Mouse (Mus musculus) Patski (cell line): ENCODE data around the gene Zmat3. TPM values are rescaled to one million over a fixed set of nuclear protein-coding genes. Genes with fewer than 3 reads are reported as not detected.

Experiments used
- ATAC-seq: fragments of 100-300 bp; one replicate; pipeline ENCODE4 v1.8.0; 2021
- CTCF ChIA-PET: fragments of 350-600 bp; sonication (Branson Sonifier 250); formaldehyde crosslinking; loops from one replicate; lab custom pipeline; 2022; ENCODE audit warnings: inconsistent platforms; lab: Charles Lee
- POLR2A ChIA-PET: fragments of 350-600 bp; sonication (Branson Sonifier 250); formaldehyde crosslinking; loops from one replicate; lab custom pipeline; 2022; ENCODE audit warnings: antibody characterized with exemption, inconsistent platforms; lab: Charles Lee
- DNase-seq: peaks from one replicate; pipeline ENCODE4 v3.0.0-alpha.2; 2011; ENCODE audit warnings: low read depth, low spot score
- H3K27me3 ChIP-seq: fragments of 371-371 bp; one replicate; pipeline ENCODE4 v1.5.1; 2021
- CTCF ChIP-seq: fragments of 100-300 bp; IDR thresholded peaks from one replicate; pipeline ENCODE4 v1.5.1; 2021
- in situ Hi-C: fragments of 300-500 bp; cut with MboI; formaldehyde crosslinking; loops from 3 replicates; pipeline ENCODE4 v1.11.1; 2018; ENCODE audit warnings: low pct_unique_long_range_greater_than_20kb, mixed read lengths
- polyA plus RNA-seq: library from polyadenylated mRNA; unstranded; gene quantifications from one replicate; pipeline ENCODE4 v1.2.3, GENCODE M21; 2021

Zmat3 gene
- polyA plus RNA-seq, 1 experiment from 2014 or later, result 23.8 TPM

DNA sequence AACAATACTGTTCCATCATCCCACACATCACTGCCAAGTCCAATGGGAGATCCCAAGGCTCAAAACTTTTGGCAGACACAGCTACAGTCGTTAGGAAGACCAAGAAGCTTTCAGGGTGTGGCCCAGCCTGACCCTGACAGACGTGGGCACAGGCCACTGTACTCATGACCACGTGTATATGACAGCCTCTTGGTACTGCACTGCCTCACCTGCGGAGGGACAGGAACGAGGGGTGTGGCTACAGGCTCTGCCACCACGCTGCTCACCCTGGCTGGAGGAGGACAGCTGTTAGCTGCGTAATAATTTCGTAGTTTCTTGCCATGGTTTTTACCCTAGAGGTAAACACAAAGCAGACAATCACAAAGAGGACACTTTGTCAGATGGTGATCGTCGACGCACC, 20.6 kb downstream of the Zmat3 start:
- no peak for TF ChIP-seq CTCF
- POLR2A ChIA-PET, result no interaction called here
- DNase-seq (no peak), ATAC-seq (no peak)
- H3K27me3 ChIP-seq, result no peaks in the 10 kb centered on the region
- CTCF ChIA-PET, result interaction anchor here (3.3 to 3.4 kb wide), 2 partner anchors 12 to 14 kb away, joined by 13 to 19 read pairs; no protein-coding TSS in a partner anchor
- in situ Hi-C loops, result loop anchor here (5.0 kb wide), 2 partner anchors 92 to 162 kb away; no protein-coding TSS in a partner anchor

DNA sequence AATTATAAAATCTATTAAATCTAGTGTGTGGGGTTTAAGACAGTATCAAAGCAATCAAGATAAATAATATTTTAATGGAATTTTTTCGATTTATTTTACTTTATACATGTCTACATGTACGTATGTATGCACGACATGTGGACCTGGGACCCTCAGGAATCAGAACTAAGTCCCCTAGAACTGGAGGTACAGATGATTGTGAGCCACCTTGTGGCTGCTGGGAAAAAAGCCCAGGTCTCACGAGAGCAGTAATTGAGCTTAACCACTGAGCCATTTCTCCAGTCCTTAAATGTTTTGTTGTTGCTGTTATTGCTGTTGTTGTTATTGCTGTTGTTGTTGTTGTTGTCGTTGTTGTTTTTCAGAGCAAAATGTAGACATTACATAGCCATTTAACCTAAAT, 21.0 kb downstream of the Zmat3 start:
- ATAC-seq, result no peak
- POLR2A ChIA-PET, result no interaction called here
- CTCF ChIA-PET, result interaction anchor here (3.3 to 3.4 kb wide), 2 partner anchors 11 to 15 kb away, joined by 13 to 19 read pairs; no protein-coding TSS in a partner anchor
- TF ChIP-seq CTCF, result no peak
- in situ Hi-C loops, result loop anchor here (5.0 kb wide), 2 partner anchors 92 to 162 kb away; no protein-coding TSS in a partner anchor
- H3K27me3 ChIP-seq, result no peaks in the 10 kb centered on the region
- no peak for DNase-seq

DNA sequence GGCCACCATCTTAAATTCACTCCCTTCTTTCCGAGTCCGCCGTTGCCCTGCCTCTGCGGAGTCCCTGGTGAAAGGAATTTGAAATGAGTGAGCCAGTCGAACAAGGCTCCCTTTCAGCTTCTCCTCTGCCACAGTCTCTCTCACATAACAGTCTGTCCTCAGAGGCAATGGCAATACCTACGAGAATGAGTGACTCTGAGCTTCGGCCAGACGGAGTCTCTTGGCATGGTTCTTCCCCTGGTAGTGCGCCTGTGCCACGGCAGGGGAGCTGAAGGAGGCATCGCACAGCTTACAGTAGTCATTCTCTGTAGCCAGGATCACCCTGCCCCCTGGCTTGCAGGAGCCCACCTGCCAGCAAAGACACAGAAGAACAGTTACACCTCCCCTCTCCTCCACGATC, 22.4 kb downstream of the Zmat3 start:
- H3K27me3 ChIP-seq, result no peaks in the 10 kb centered on the region
- CTCF ChIA-PET, result interaction anchor here (1.3 to 3.4 kb wide), 3 partner anchors 10 to 16 kb away, joined by 5 to 19 read pairs (median 13); no protein-coding TSS in a partner anchor
- POLR2A ChIA-PET, result no interaction called here
- no peak for DNase-seq
- in situ Hi-C loops, result no loop called here
- no peak for TF ChIP-seq CTCF
- ATAC-seq, result no peak

DNA sequence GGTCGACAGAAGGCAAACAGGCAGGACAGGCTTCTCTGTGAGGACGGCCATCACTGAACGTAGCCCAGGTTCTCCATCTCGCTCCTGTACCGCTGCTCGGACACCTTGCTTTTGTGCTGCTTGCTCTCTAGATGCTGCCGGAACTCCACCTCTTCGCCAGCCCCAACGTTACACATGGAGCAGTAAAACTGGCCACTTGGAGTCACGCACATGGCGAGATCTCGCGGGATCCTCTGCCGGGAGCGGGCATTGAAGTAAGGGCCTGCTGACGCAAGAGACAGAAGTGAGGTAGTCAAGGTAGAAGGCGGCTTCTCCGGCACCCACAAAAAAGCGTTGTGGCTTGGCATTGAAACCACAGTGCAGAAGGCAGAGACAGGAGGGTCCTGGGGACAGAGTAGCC, 24.4 kb downstream of the Zmat3 start:
- ATAC-seq (no peak), DNase-seq (no peak)
- POLR2A ChIA-PET, result no interaction called here
- in situ Hi-C loops, result no loop called here
- no peaks in the 10 kb centered on the region for H3K27me3 ChIP-seq
- no peak for TF ChIP-seq CTCF
- CTCF ChIA-PET, result no interaction called here

DNA sequence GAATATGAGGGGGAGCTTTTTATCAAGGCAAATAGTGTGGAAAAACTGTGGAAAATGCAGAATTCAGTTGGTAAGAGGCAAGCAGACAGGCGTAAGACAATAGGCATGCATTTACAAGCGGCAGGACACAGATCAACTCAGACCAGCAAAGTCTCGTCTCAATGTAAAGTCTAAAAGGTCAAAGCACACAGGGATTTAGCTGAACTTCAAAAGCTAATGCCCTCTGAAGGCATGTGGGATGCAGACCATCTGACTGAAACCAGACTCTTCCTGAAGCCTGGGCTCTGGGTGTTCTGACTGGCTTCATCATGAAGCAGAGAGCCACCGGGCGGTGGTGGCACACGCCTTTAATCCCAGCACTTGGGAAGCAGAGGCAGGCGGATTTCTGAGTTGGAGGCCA, 27.6 kb downstream of the Zmat3 start:
- in situ Hi-C loops, result no loop called here

DNA sequence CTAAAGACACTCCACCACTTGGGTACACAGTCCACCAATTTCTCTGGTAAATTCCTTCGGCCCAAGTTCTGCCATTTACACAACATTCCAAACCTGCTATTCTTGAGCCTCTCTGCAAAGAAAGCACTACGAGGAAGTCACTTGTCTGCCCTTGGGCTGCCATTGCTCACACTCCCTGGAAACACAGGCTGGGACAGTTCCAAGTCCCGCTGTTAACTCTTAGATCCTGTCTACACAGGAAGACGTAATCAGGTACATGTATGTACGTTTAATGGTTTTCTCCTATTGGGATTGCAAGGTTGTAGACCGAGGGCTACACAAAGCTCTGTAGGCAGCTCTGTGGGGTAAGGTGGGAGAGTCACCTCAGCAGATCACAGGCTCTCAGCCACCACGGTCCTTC, 28.0 kb downstream of the Zmat3 start:
- ChIA-PET CTCF (interaction anchor here (0.6 to 2.2 kb wide), 7 partner anchors 10 to 172 kb away, joined by 3 to 6 read pairs (median 3); no protein-coding TSS in a partner anchor), POLR2A (interaction anchor here (0.6 kb wide), 1 partner anchor 177 kb away, joined by 3 read pairs; no protein-coding TSS in a partner anchor)
- no peak for ATAC-seq
- H3K27me3 ChIP-seq, result no peaks in the 10 kb centered on the region
- TF ChIP-seq CTCF, result no peak
- in situ Hi-C loops, result no loop called here
- no peak for DNase-seq

More for the DNA sequence above, 27.6 kb downstream of the Zmat3 start:
- DNase-seq (no peak), ATAC-seq (no peak)
- ChIA-PET CTCF (interaction anchor here (0.8 to 2.2 kb wide), 5 partner anchors 19 to 171 kb away, joined by 3 to 6 read pairs (median 3); no protein-coding TSS in a partner anchor), POLR2A (interaction anchor here (0.6 kb wide), 1 partner anchor 177 kb away, joined by 3 read pairs; no protein-coding TSS in a partner anchor)
- TF ChIP-seq CTCF, result no peak
- no peaks in the 10 kb centered on the region for H3K27me3 ChIP-seq

DNA sequence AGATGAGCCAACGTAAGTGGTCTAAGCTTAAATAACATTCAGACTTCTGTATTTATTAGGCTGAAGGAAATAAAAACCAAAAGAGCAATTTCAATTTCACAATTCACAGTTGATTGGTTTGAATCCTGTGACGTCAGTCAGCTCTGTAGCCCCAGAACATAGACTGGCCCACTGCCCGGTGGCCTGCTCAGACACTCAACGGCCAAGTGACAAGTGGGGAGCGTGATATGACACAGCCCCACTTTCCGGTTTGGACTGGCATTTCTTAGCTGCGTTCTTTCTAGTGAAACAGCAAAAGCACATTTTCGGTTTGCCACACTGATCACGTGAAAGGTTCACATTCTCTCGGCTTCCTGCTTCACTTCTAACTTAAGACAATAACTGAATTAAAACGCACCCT, 30.9 kb downstream of the Zmat3 start:
- CTCF ChIA-PET, result interaction anchor here (1.0 to 3.8 kb wide), 14 partner anchors 9 to 194 kb away, joined by 3 to 60 read pairs (median 12); partner anchors contain the start of genes Mfn1, Zfp639 and Zmat3
- no peak for TF ChIP-seq CTCF
- H3K27me3 ChIP-seq, result no peaks in the 10 kb centered on the region
- POLR2A ChIA-PET, result interaction anchor here (1.0 kb wide), 1 partner anchor 120 kb away, joined by 3 read pairs; no protein-coding TSS in a partner anchor
- DNase-seq, result no peak
- in situ Hi-C loops, result no loop called here
- ATAC-seq, result no peak

DNA sequence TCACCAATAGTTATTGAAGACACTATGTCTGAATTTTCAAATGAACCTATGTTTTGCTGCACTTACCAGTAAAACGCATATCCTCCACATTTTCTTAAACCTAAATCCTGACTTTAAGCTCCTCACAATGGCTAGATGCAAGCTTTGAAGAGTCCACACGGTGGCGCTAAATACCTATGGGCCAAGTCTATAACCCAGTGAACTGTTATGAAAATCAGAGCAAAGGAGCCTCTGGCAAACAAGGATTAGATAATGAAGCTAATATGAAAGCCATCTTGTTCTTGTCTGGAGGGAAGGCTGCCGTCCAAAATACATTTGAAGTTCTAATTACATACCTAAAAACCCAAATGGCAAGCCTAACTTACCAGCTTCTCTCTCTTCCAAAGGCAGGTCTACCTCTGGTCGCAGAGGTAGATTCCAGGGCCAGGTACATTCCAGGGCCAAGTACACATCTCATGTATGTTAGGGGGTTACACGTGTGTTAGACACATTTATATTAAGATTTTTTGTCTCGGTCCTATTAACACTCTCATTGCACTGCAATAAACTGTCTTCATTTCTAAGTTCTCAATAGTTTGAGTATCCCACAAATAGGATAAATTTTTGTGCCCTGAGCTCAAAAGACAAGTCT, 32.2 kb downstream of the Zmat3 start:
- ATAC-seq, result peak; percentile 66
- peak; percentile 64 for DNase-seq

DNA sequence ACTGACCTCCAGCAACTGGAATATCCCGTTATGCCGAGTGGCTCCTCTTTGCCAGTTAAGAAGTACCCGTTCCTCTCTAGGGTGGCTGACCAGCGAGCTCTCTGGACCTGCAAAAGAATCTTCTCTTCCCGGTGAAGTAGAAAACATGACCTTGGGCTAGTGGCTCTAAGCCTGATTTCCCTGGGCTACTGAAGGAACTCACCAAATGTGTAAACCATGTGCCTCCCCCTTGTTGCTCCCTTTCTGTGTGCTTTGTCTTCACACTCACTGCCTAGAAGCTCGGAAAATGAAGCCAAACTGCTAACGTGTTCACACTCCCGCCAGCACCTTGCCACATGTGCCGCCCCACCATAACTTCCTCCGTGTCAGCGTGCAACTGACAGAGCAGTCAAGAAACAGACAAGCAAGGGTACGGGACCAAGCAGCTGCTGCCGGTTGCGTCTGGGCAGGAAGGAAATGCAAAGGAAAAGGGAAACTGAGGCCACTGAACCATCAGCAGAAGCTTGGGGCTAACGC, 47.9 kb downstream of the Zmat3 start:
- DNase-seq (no peak), ATAC-seq (peak; percentile 57)
- peaks cover 3% of the 10 kb centered on the region for H3K27me3 ChIP-seq
- POLR2A ChIA-PET, result interaction anchor here (0.6 kb wide), 2 partner anchors 15 to 46 kb away, joined by 3 to 4 read pairs; no protein-coding TSS in a partner anchor
- in situ Hi-C loops, result loop anchor here (5.0 kb wide), 1 partner anchor 526 kb away; no protein-coding TSS in a partner anchor
- no peak for TF ChIP-seq CTCF
- CTCF ChIA-PET, result interaction anchor here (0.9 to 1.6 kb wide), 5 partner anchors 11 to 191 kb away, joined by 3 to 4 read pairs (median 3); no protein-coding TSS in a partner anchor

More for the DNA sequence above, 32.2 kb downstream of the Zmat3 start:
- no peaks in the 10 kb centered on the region for H3K27me3 ChIP-seq
- in situ Hi-C loops, result no loop called here
- peak; percentile 92 for TF ChIP-seq CTCF
- CTCF ChIA-PET, result interaction anchor here (0.6 to 3.8 kb wide), 48 partner anchors 10 to 543 kb away, joined by 3 to 60 read pairs (median 5); partner anchors contain the start of genes Mfn1, Pik3ca, Zfp639 and Zmat3
- POLR2A ChIA-PET, result interaction anchor here (0.7 to 1.3 kb wide), 4 partner anchors 67 to 540 kb away, joined by 3 to 4 read pairs (median 3); no protein-coding TSS in a partner anchor
